8 mouse cellular contexts compared by ENCODE assay signal in genomic region chr9:42123204-42123603, GRCm38 (mm10). TPM values are rescaled to one million over a fixed set of nuclear protein-coding genes. Genes with fewer than 3 reads are reported as not detected.
DNase-seq lines count a peak whose midpoint lies in the region; ATAC-seq lines count a peak whose summit lies in the region.

No protein-coding gene starts in this region.

- H3K36me3 ChIP-seq in kidney, embryonic 15.5 days, result no peaks in the 10 kb centered on the region
- H3K36me3 ChIP-seq in embryonic facial prominence, embryonic 12.5 days, result no peaks in the 10 kb centered on the region
- H3K36me3 ChIP-seq in hindbrain, embryonic 15.5 days, result no peaks in the 10 kb centered on the region
- no peaks in the 10 kb centered on the region for H3K36me3 ChIP-seq in midbrain, embryonic 15.5 days (replicated peaks)

- H3K9me3 ChIP-seq in kidney, embryonic 15.5 days (replicated peaks), result no peaks in the 10 kb centered on the region
- H3K9me3 ChIP-seq in embryonic facial prominence, embryonic 12.5 days, result no peaks in the 10 kb centered on the region
- H3K9me3 ChIP-seq in hindbrain, embryonic 15.5 days, result no peaks in the 10 kb centered on the region
- H3K9me3 ChIP-seq in midbrain, embryonic 15.5 days, result no peaks in the 10 kb centered on the region

- peak overlapping the region; percentile 97 for H3K4me2 ChIP-seq in kidney, embryonic 15.5 days
- peak overlapping the region; percentile 90 for H3K4me2 ChIP-seq in embryonic facial prominence, embryonic 12.5 days (replicated peaks)
- H3K4me2 ChIP-seq in hindbrain, embryonic 15.5 days, result peak overlapping the region; percentile 87
- peak overlapping the region; percentile 86 for H3K4me2 ChIP-seq in midbrain, embryonic 15.5 days

- no peak overlapping the region for H3K27ac ChIP-seq in kidney, embryonic 15.5 days
- H3K27ac ChIP-seq in embryonic facial prominence, embryonic 12.5 days, result no peak overlapping the region
- H3K27ac ChIP-seq in hindbrain, embryonic 15.5 days (replicated peaks), result peak overlapping the region; percentile 78
- peak overlapping the region; percentile 60 for H3K27ac ChIP-seq in midbrain, embryonic 15.5 days

- H3K9ac ChIP-seq in kidney, embryonic 15.5 days, result peak overlapping the region; percentile 86
- H3K9ac ChIP-seq in embryonic facial prominence, embryonic 12.5 days, result peak overlapping the region; percentile 78
- H3K9ac ChIP-seq in hindbrain, embryonic 15.5 days, result peak overlapping the region; percentile 76
- H3K9ac ChIP-seq in midbrain, embryonic 15.5 days, result peak overlapping the region; percentile 83

- DNase-seq in kidney, postnatal 14 days, result no peak
- DNase-seq in layer of hippocampus, adult 9-11 months, result no peak
- DNase-seq in adrenal gland, adult (ENCODE audit: inconsistent age in 2 of 2, low spot score in 1 of 2), result no peak

- ATAC-seq in kidney, embryonic 15.5 days (replicated peaks; ENCODE audit: low FRiP score), result no peak
- ATAC-seq in embryonic facial prominence, embryonic 12.5 days (ENCODE audit: insufficient number of reproducible peaks, insufficient read depth, low FRiP score, low TSS enrichment), result no peak
- ATAC-seq in hindbrain, embryonic 15.5 days (ENCODE audit: low FRiP score, low read depth), result 0 out of 2 replicates have a peak, but pooled peaks have one; percentile 13
- peak; percentile 13; the same call in 1 of the 2 replicates for ATAC-seq in midbrain, embryonic 15.5 days (replicated peaks)
- no peak for ATAC-seq in CD4-positive, CD25-positive, alpha-beta regulatory T cell, adult 4 months

- 26% methylated on average over 11 of the region's 11 CpGs for WGBS in kidney, embryonic 15.5 days
- 31% methylated on average over 11 of the region's 11 CpGs for WGBS in embryonic facial prominence, embryonic 12.5 days
- WGBS in hindbrain, embryonic 15.5 days, result 14% methylated on average over 11 of the region's 11 CpGs
- WGBS in midbrain, embryonic 15.5 days, result 25% methylated on average over 11 of the region's 11 CpGs

- H3K4me1 ChIP-seq in kidney, embryonic 15.5 days, result peaks cover 31% of the 10 kb centered on the region
- peaks cover 17% of the 10 kb centered on the region for H3K4me1 ChIP-seq in embryonic facial prominence, embryonic 12.5 days
- H3K4me1 ChIP-seq in hindbrain, embryonic 15.5 days (replicated peaks), result peaks cover 40% of the 10 kb centered on the region
- H3K4me1 ChIP-seq in midbrain, embryonic 15.5 days, result peaks cover 25% of the 10 kb centered on the region

- H3K4me3 ChIP-seq in kidney, embryonic 15.5 days (replicated peaks), result peak overlapping the region; percentile 83
- H3K4me3 ChIP-seq in embryonic facial prominence, embryonic 12.5 days, result peak overlapping the region; percentile 86
- H3K4me3 ChIP-seq in hindbrain, embryonic 15.5 days, result peak overlapping the region; percentile 69
- H3K4me3 ChIP-seq in midbrain, embryonic 15.5 days, result peak overlapping the region; percentile 57

- H3K27me3 ChIP-seq in kidney, embryonic 15.5 days, result peaks cover 19% of the 10 kb centered on the region
- no peaks in the 10 kb centered on the region for H3K27me3 ChIP-seq in embryonic facial prominence, embryonic 12.5 days
- H3K27me3 ChIP-seq in hindbrain, embryonic 15.5 days, result no peaks in the 10 kb centered on the region
- H3K27me3 ChIP-seq in midbrain, embryonic 15.5 days (replicated peaks), result 0 out of 2 replicates have a peak, but pooled peaks cover 3% of the 10 kb centered on the region

RNA-seq across cellular contexts. Expression of gene Sorl1, which starts 0.9 kb away (rescaled TPM):
- polyA plus RNA-seq in kidney, embryonic 15.5 days (2015; fragmentation: Nextera tagmentation; extraction: Ambion mirVana), result 8.4 and 9.1 TPM in 2 replicates
- polyA plus RNA-seq in embryonic facial prominence, embryonic 12.5 days (2016; fragmentation: Nextera tagmentation; extraction: Ambion mirVana), result 11.3 and 11.6 TPM in 2 replicates
- 11.2 and 12.4 TPM in 2 replicates for polyA plus RNA-seq in hindbrain, embryonic 15.5 days (2015; fragmentation: Nextera tagmentation; extraction: Ambion mirVana)
- polyA plus RNA-seq in midbrain, embryonic 15.5 days (2015; fragmentation: Nextera tagmentation; extraction: Ambion mirVana), result 8.1 and 10.1 TPM in 2 replicates
- polyA plus RNA-seq in CD4-positive, CD25-positive, alpha-beta regulatory T cell, adult 4 months (2017; shearing (Covaris generic)), result 10 to 100 TPM; 26.9 to 33.5 TPM

Comparison
In these comparisons a context has a peak if more than half of its experiments do, and no peak if none do; other contexts are left out.
1. ATAC-seq: peak in hindbrain, embryonic 15.5 days (single experiment) and midbrain, embryonic 15.5 days (single experiment); none in kidney, embryonic 15.5 days (single experiment), embryonic facial prominence, embryonic 12.5 days (single experiment) and CD4-positive, CD25-positive, alpha-beta regulatory T cell, adult 4 months (single experiment).
2. H3K27ac ChIP-seq: peak in hindbrain, embryonic 15.5 days (single experiment) and midbrain, embryonic 15.5 days (single experiment); none in kidney, embryonic 15.5 days (single experiment) and embryonic facial prominence, embryonic 12.5 days (single experiment).
3. Peak in every context shown above with its lines, with median percentiles within 50 percentile points of each other: H3K4me2 ChIP-seq, H3K4me3 ChIP-seq and H3K9ac ChIP-seq.